Mouse (Mus musculus) midbrain, embryonic 10.5 days (tissue): Measurements from ENCODE around the gene G0s2. TPM values are rescaled to one million over a fixed set of nuclear protein-coding genes. Genes with fewer than 3 reads are reported as not detected.

Experiments used
- polyA plus RNA-seq: library from polyadenylated mRNA; unstranded; fragments of >200 nt; fragmentation: Nextera tagmentation; extraction: Ambion mirVana; gene quantifications from 2 replicates; pipeline ENCODE4 v1.2.1, GENCODE M21; 2016

G0s2 gene
- polyA plus RNA-seq, 1 experiment from 2014 or later: 9.0 TPM

Other genes with a start within 250 kb of the G0s2 start
- 3.7 and 4.1 TPM in 2 replicates for gene Syt14, start 237.4 kb downstream of the G0s2 start, polyA plus RNA-seq
- gene Diexf, start 142.9 kb downstream of the G0s2 start, polyA plus RNA-seq: 8.4 and 8.8 TPM in 2 replicates
- 2.3 and 2.6 TPM in 2 replicates for gene Irf6, start 120.1 kb downstream of the G0s2 start, polyA plus RNA-seq
- gene A130010J15Rik, start 105.2 kb downstream of the G0s2 start, polyA plus RNA-seq: 16.7 and 16.9 TPM in 2 replicates
- gene Traf3ip3, start 71.5 kb downstream of the G0s2 start, polyA plus RNA-seq: 1.2 and 1.9 TPM in 2 replicates
- gene Lamb3, start 65.5 kb downstream of the G0s2 start, polyA plus RNA-seq: 0.09 and 0.17 TPM in 2 replicates
- gene Hsd11b1, start 9.1 kb downstream of the G0s2 start, polyA plus RNA-seq: 0.09 TPM in 1 of 2 replicates, not detected in the other
- 12.8 and 18.4 TPM in 2 replicates for gene Camk1g, start 97.1 kb upstream of the G0s2 start, polyA plus RNA-seq